Mouse (Mus musculus) intestine, embryonic 15.5 days (tissue): ENCODE data around the gene Fam189b. TPM values are rescaled to one million over a fixed set of nuclear protein-coding genes. Genes with fewer than 3 reads are reported as not detected.
"Not testable (repeated sequence)": the region's sequence is repeated elsewhere in the genome, so short reads cannot be mapped to it uniquely, and the experiment has no call there.

Experiments
- ATAC-seq: fragments of 200-750 bp; cut with Nextera tagmentation; 2 replicates; pipeline ENCODE4 v1.8.0; 2017; ENCODE audit warnings: moderate TSS enrichment, moderate library complexity
- H3K27ac ChIP-seq: fragments of 300-500 bp; sonication (generic); 2 replicates; pipeline ENCODE4 v1.5.1; 2015; ENCODE audit warnings: mild to moderate bottlenecking, inconsistent platforms
- H3K27me3 ChIP-seq: fragments of 300-500 bp; sonication (generic); replicated peaks from 2 replicates; pipeline ENCODE4 v1.6.1; 2015; ENCODE audit warnings: inconsistent platforms
- H3K36me3 ChIP-seq: fragments of 300-500 bp; sonication (generic); 2 replicates; pipeline ENCODE4 v1.6.1; 2015; ENCODE audit warnings: inconsistent platforms
- H3K4me1 ChIP-seq: fragments of 300-500 bp; sonication (generic); replicated peaks from 2 replicates; pipeline ENCODE4 v1.6.1; 2015; ENCODE audit warnings: inconsistent platforms
- H3K4me2 ChIP-seq: fragments of 300-500 bp; sonication (generic); replicated peaks from 2 replicates; pipeline ENCODE4 v1.6.1; 2015; ENCODE audit warnings: mild to moderate bottlenecking, inconsistent platforms
- H3K4me3 ChIP-seq: fragments of 300-500 bp; sonication (generic); replicated peaks from 2 replicates; pipeline ENCODE4 v1.5.1; 2015; ENCODE audit warnings: inconsistent platforms
- H3K9ac ChIP-seq: fragments of 300-500 bp; sonication (generic); 2 replicates; pipeline ENCODE4 v1.6.1; 2015; ENCODE audit warnings: inconsistent platforms
- H3K9me3 ChIP-seq: fragments of 300-500 bp; sonication (generic); 2 replicates; pipeline ENCODE4 v1.6.1; 2016; ENCODE audit warnings: inconsistent platforms
- WGBS: fragments of 180-500 bp; shearing (Covaris S2); methylation state at CpG from one replicate; pipeline ENCODE4 v1.1.7; 2015; 5-methylcytosine and 5-hydroxymethylcytosine counted together
- polyA plus RNA-seq: library from polyadenylated mRNA; unstranded; fragments of >200 nt; fragmentation: Nextera tagmentation; extraction: Ambion mirVana; gene quantifications from 2 replicates; pipeline ENCODE4 v1.2.1, GENCODE M21; 2015

The Fam189b gene
- polyA plus RNA-seq, 1 experiment from 2014 or later = 17.9 TPM

GRCm38 (mm10) chr3:89210731-89211130 is 27.8 kb downstream of the Fam189b start:
- peaks cover 42% of the 10 kb centered on the region for H3K36me3 ChIP-seq

DNA sequence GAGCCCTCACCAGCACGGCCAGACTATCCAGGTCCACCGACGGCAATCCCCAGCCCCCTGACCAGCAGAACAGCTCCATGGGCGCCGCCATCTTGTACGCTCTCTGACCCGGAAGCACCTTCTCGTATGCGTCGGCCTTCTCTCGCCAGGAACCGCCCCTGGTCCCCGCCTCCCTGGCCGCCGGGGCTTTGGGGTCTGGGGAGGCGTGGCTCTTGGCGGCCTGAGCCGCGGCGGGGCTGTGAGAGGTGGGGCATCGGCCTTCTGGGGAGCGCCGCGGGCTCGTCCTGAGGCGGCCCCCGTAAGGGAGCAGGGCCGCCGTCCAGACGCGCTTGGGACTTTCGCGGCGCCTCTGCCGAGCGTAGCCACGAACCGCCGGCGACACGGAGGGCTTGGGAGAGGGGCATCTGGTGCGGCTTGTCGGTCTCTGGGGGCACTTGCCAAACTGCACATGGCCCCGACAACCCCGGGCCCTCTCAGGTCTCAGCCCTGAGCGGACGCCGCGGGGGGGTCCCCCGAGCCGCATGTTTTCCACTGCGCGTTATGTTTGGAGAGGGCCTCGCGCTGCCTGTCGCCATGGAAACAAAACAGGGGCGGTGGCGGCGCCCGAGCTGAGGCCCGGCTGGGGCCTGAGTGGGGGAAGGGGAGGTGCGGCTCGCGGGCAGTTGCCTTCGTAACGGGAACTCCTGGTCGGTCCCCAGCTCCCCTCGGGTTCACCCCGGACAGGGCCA is 31.0 kb downstream of the Fam189b start:
- peaks cover 15% of the 10 kb centered on the region for H3K36me3 ChIP-seq
- peak overlapping the region; percentile 66 for H3K9ac ChIP-seq
- WGBS = under 1% methylated on average over 69 of the region's 69 CpGs
- ATAC-seq = peak; percentile 94
- H3K4me3 ChIP-seq = peak overlapping the region; percentile 80
- peak overlapping the region; percentile 87 for H3K4me2 ChIP-seq
- no peaks in the 10 kb centered on the region for H3K27me3 ChIP-seq
- H3K9me3 ChIP-seq = no peaks in the 10 kb centered on the region
- peaks cover 22% of the 10 kb centered on the region for H3K4me1 ChIP-seq
- peak overlapping the region; percentile 98 for H3K27ac ChIP-seq

More at GRCm38 (mm10) chr3:89210731-89211130, 27.8 kb downstream of the Fam189b start:
- Histone ChIP-seq H3K9me3 (no peaks in the 10 kb centered on the region), H3K27me3 (no peaks in the 10 kb centered on the region), H3K27ac (no peak overlapping the region), H3K4me3 (no peak overlapping the region), H3K4me2 (no peak overlapping the region), H3K4me1 (peaks cover 18% of the 10 kb centered on the region), H3K9ac (no peak overlapping the region)
- WGBS = 78% methylated on average over 7 of the region's 7 CpGs
- no peak for ATAC-seq

DNA sequence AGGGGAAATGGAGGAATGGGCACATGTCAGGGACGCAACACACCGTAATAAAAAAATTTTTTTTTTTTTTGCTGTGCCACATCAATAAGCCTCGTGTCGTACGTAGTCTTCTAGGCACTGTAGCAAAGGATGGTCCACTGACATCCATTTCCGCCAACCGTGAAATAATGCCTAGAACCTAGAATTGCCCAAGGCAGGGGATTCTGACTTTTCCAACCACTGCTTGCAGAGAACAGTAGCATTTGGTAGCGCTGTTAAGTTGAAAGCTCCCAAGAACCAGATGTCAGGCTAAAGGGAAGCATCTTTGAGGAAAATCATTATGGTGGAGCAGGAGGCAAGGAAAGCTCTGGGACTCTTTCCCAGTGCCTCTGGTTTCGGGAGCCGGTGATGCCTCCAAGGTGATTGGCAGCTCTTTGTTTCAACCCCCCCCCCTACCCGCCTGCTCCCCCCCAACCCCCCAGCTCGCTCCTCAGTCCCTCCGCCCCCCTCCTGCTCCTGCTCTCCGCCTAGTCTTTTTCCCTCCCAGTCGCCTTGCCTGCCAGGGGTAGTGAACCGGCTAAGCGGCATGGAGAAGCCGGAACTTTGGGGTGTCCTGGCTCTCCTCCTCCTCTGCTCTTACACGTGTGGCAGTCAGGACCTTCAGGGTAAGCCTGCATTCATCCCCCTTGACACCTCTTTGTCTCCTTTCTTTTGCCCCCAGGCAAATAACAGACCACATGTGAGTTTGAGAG is 31.9 kb downstream of the Fam189b start, which contains the start of gene Thbs3:
Gene Thbs3 (plus strand): TSS at position 500 of the 731 bp plus-strand sequence.
- H3K9me3 ChIP-seq = no peaks in the 10 kb centered on the region
- peaks cover 6% of the 10 kb centered on the region; the same call in 1 of the 2 replicates for H3K36me3 ChIP-seq
- no peaks in the 10 kb centered on the region for H3K27me3 ChIP-seq
- peak within 1 kb of the TSS; percentile 66 for H3K9ac ChIP-seq
- peak within 1 kb of the TSS; percentile 98 for H3K27ac ChIP-seq
- peaks cover 22% of the 10 kb centered on the region for H3K4me1 ChIP-seq
- no peak for ATAC-seq
- H3K4me2 ChIP-seq = peak within 1 kb of the TSS; percentile 87
- WGBS = 2% methylated on average over 19 of the region's 19 CpGs
- H3K4me3 ChIP-seq = peak within 1 kb of the TSS; percentile 80

DNA sequence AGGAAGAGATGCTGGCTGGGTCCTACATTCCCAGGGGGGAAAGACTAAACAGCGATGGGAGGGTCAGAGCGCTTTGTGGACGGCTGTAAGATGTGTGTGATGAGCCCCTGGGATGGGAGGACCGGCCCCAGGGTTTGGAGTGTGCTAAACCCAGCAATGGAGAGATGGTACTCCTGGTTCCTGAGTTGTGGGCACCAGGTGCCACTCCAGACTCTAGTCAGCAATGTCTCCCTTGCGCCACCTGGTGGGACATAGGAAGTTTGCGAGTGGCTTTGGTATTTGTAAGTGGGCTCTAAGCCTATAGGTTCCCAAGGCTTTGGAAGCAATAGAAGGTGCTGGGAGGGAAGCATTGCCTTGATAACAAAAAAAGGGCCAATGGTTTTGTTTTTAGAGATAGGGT is 32.9 kb downstream of the Fam189b start:
- no peak for ATAC-seq
- H3K4me1 ChIP-seq = peaks cover 22% of the 10 kb centered on the region
- WGBS = 2% methylated on average over 6 of the region's 6 CpGs
- no peak overlapping the region for H3K27ac ChIP-seq
- H3K9ac ChIP-seq = peak overlapping the region; percentile 66
- peak overlapping the region; percentile 80 for H3K4me3 ChIP-seq
- no peaks in the 10 kb centered on the region for H3K9me3 ChIP-seq
- peak overlapping the region; percentile 87 for H3K4me2 ChIP-seq
- H3K27me3 ChIP-seq = no peaks in the 10 kb centered on the region
- H3K36me3 ChIP-seq = 0 out of 2 replicates have a peak, but pooled peaks cover 3% of the 10 kb centered on the region

GRCm38 (mm10) chr3:89216407-89216806 is 33.5 kb downstream of the Fam189b start:
- H3K4me3 ChIP-seq, H3K27me3 ChIP-seq, H3K9me3 ChIP-seq, H3K27ac ChIP-seq, H3K36me3 ChIP-seq, H3K9ac ChIP-seq, ATAC-seq: not testable (repeated sequence)
- WGBS = 74% methylated on average over 7 of the region's 7 CpGs
- Histone ChIP-seq H3K4me2 (peak overlapping the region; percentile 87; the same call in 1 of the 2 replicates), H3K4me1 (peaks cover 22% of the 10 kb centered on the region)

GRCm38 (mm10) chr3:89218271-89218670 is 35.3 kb downstream of the Fam189b start:
- ATAC-seq = no peak
- no peak overlapping the region for H3K4me2 ChIP-seq
- H3K4me1 ChIP-seq = peaks cover 15% of the 10 kb centered on the region
- no peaks in the 10 kb centered on the region for H3K9me3 ChIP-seq
- no peak overlapping the region for H3K27ac ChIP-seq
- 91% methylated on average over 1 of the region's 1 CpGs for WGBS
- no peak overlapping the region for H3K9ac ChIP-seq
- H3K36me3 ChIP-seq = no peaks in the 10 kb centered on the region
- H3K4me3 ChIP-seq = no peak overlapping the region
- H3K27me3 ChIP-seq = no peaks in the 10 kb centered on the region

DNA sequence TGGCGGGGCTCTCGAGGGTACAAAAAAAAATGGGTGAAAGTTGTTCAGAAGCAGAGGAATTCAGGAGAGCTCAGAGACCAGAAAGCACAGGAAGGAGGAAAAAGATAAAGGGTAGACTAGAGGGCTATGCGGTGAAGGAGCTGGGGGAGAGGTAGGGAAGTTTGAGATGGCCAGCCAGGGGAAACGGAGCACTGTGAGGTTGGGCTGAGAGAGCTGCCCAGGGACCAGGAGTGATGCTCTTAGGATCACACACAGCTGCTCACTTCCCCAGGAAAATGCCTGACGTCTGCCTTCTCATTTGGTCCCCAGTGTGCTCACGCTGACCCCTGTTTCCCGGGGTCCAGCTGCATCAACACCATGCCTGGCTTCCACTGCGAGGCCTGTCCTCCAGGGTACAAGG is 36.6 kb downstream of the Fam189b start:
- no peak for ATAC-seq
- Histone ChIP-seq H3K4me3 (no peak overlapping the region), H3K9me3 (no peaks in the 10 kb centered on the region), H3K27me3 (no peaks in the 10 kb centered on the region), H3K4me1 (peaks cover 15% of the 10 kb centered on the region), H3K27ac (no peak overlapping the region), H3K9ac (no peak overlapping the region), H3K36me3 (no peaks in the 10 kb centered on the region), H3K4me2 (no peak overlapping the region)
- WGBS = 36% methylated on average over 8 of the region's 8 CpGs

DNA sequence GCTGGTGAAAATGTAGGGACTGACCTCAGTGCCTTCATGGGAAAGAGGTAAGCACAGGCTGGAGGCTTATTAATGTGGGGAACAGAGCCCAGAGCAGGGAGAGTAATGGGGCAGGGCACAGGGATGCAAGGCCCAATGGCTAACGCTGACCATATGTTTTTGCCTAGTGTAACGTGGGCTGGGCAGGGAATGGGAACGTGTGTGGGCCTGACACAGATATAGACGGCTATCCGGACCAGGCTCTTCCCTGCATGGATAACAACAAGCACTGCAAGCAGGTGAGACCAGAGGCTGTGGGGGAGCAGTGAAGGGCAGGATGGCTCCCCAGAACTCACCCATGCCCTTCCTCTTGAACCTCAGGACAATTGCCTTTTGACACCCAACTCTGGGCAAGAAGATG is 38.2 kb downstream of the Fam189b start:
- no peak overlapping the region for H3K4me3 ChIP-seq
- H3K4me1 ChIP-seq = peaks cover 3% of the 10 kb centered on the region
- H3K9ac ChIP-seq = no peak overlapping the region
- no peak for ATAC-seq
- no peaks in the 10 kb centered on the region for H3K9me3 ChIP-seq
- no peak overlapping the region for H3K4me2 ChIP-seq
- H3K27me3 ChIP-seq = no peaks in the 10 kb centered on the region
- no peak overlapping the region for H3K27ac ChIP-seq
- no peaks in the 10 kb centered on the region for H3K36me3 ChIP-seq
- 78% methylated on average over 5 of the region's 5 CpGs for WGBS

- no peak overlapping the region for H3K27ac ChIP-seq
- no peak for ATAC-seq
- peaks cover 27% of the 10 kb centered on the region for H3K4me1 ChIP-seq
- 79% methylated on average over 11 of the region's 11 CpGs for WGBS
- H3K4me3 ChIP-seq = no peak overlapping the region
- 0 out of 2 replicates have a peak, but pooled peaks cover 4% of the 10 kb centered on the region for H3K27me3 ChIP-seq
- no peak overlapping the region for H3K9ac ChIP-seq
- no peak overlapping the region for H3K4me2 ChIP-seq
- H3K9me3 ChIP-seq = no peaks in the 10 kb centered on the region
- no peaks in the 10 kb centered on the region for H3K36me3 ChIP-seq
These were observed 41.9 kb downstream of the Fam189b start for GRCm38 (mm10) chr3:89224796-89225195.

DNA sequence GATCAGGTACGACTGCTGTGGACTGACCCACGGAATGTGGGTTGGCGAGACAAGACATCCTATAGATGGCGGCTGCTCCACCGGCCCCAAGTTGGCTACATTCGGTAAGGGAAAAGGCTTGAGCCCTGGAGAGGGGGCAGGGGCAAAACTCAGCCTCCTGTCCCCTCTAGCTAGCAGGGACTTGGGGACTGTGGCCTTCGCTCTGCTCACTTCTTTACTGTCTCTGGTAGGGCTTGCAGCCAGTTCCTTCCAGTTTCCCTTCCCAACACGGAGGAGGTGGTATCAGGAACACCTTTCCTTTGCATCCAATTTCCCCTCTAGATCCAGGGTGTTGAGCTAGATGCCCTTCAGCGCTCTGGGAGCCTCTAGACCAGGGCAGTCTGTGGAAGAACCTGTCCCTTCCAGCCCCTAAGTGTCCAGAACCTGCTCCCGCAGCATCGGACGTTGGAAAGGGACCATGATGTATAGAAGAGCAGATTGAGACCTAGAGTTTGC is 42.4 kb downstream of the Fam189b start:
- Histone ChIP-seq H3K27me3 (0 out of 2 replicates have a peak, but pooled peaks cover 4% of the 10 kb centered on the region), H3K36me3 (no peaks in the 10 kb centered on the region), H3K9me3 (no peaks in the 10 kb centered on the region), H3K27ac (no peak overlapping the region), H3K9ac (no peak overlapping the region; the same call in 1 of the 2 replicates), H3K4me2 (no peak overlapping the region), H3K4me3 (no peak overlapping the region), H3K4me1 (peaks cover 27% of the 10 kb centered on the region)
- WGBS = 63% methylated on average over 12 of the region's 12 CpGs
- ATAC-seq = no peak

DNA sequence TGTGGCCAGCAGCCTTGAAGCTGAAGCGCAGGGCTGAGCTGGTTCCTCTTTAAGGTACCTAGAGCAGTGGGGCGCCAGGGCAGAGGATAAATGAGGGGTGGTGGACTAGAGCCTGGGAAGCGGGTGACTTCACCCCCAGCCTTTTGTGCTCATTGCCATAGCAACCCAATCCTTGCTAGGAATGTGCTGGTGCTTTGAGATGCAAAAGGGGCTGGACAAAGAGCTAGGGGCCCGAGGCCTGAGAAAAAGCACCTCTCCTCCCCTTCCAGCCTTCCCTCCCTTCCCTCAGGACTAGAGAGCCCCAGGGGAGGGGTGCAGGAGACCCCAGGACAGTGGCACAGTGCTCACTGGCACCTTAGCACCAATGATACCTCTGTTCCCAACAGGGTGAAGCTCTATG is 43.0 kb downstream of the Fam189b start:
- Histone ChIP-seq H3K27ac (no peak overlapping the region), H3K27me3 (0 out of 2 replicates have a peak, but pooled peaks cover 4% of the 10 kb centered on the region), H3K4me3 (no peak overlapping the region), H3K36me3 (no peaks in the 10 kb centered on the region), H3K9me3 (no peaks in the 10 kb centered on the region), H3K9ac (no peak overlapping the region; the same call in 1 of the 2 replicates), H3K4me2 (no peak overlapping the region), H3K4me1 (peaks cover 27% of the 10 kb centered on the region)
- ATAC-seq = no peak
- whole genome bisulfite sequencing = 45% methylated on average over 4 of the region's 4 CpGs

GRCm38 (mm10) chr3:89226361-89226760 is 43.4 kb downstream of the Fam189b start:
- Histone ChIP-seq H3K4me3 (peak overlapping the region; percentile 44), H3K4me1 (peaks cover 27% of the 10 kb centered on the region), H3K9me3 (no peaks in the 10 kb centered on the region), H3K9ac (no peak overlapping the region), H3K36me3 (no peaks in the 10 kb centered on the region), H3K4me2 (peak overlapping the region; percentile 84), H3K27me3 (0 out of 2 replicates have a peak, but pooled peaks cover 4% of the 10 kb centered on the region), H3K27ac (no peak overlapping the region)
- no peak for ATAC-seq
- 38% methylated on average over 11 of the region's 11 CpGs for WGBS
